Mouse (Mus musculus): ENCODE results near the gene Zbp1. TPM values are rescaled to one million over a fixed set of nuclear protein-coding genes. Genes with fewer than 3 reads are reported as not detected.
A peak's percentile ranks its signal among the peaks of the same experiment; 100 is the strongest.

Zbp1 gene
- polyA plus RNA-seq, 1 experiment from 2014 or later, result 14.0 TPM

GRCm38 (mm10) chr2:173184475-173185080, 34.1 kb downstream of the Zbp1 start:
- Histone ChIP-seq H3K9me3 (ENCODE audit: control insufficient read depth) (no peaks in the 10 kb centered on the region), H3K27me3 (replicated peaks; ENCODE audit: control insufficient read depth, insufficient read depth, low read length) (no peaks in the 10 kb centered on the region; the same call in 1 of the 2 replicates), H3K4me2 (replicated peaks; ENCODE audit: low read depth) (no peak overlapping the region), H3K4me3 (ENCODE audit: low read depth, low read length) (no peak overlapping the region), H3K36me3 (ENCODE audit: control insufficient read depth, insufficient read depth) (no peaks in the 10 kb centered on the region), H3K4me1 (replicated peaks; ENCODE audit: control insufficient read depth, insufficient read depth, low read length) (no peaks in the 10 kb centered on the region), H3K27ac (ENCODE audit: low read depth, low read length) (no peak overlapping the region), H3K9ac (ENCODE audit: low read depth, low read length) (no peak overlapping the region)
- ATAC-seq, result no peak
- no peak for TF ChIP-seq CTCF (IDR thresholded peaks at IDR 0.05; ENCODE audit: low read depth)
- WGBS, result 47% methylated on average over 11 of the region's 11 CpGs

- H3K9ac ChIP-seq (ENCODE audit: low read depth, low read length), result no peak overlapping the region
Observed at GRCm38 (mm10) chr2:173183836-173184460, 34.8 kb downstream of the Zbp1 start.

GRCm38 (mm10) chr2:173183311-173183710, 35.4 kb downstream of the Zbp1 start:
- no peak for ATAC-seq
- no peak for TF ChIP-seq CTCF (IDR thresholded peaks at IDR 0.05; ENCODE audit: low read depth)
- no peak overlapping the region for H3K4me2 ChIP-seq (replicated peaks; ENCODE audit: low read depth)
- no peak overlapping the region for H3K9ac ChIP-seq (ENCODE audit: low read depth, low read length)
- no peaks in the 10 kb centered on the region for H3K4me1 ChIP-seq (replicated peaks; ENCODE audit: control insufficient read depth, insufficient read depth, low read length)
- no peak overlapping the region for H3K27ac ChIP-seq (ENCODE audit: low read depth, low read length)
- WGBS, result 92% methylated on average over 10 of the region's 10 CpGs
- no peak overlapping the region for H3K4me3 ChIP-seq (ENCODE audit: low read depth, low read length)
- no peaks in the 10 kb centered on the region for H3K9me3 ChIP-seq (ENCODE audit: control insufficient read depth)
- no peaks in the 10 kb centered on the region for H3K36me3 ChIP-seq (ENCODE audit: control insufficient read depth, insufficient read depth)
- H3K27me3 ChIP-seq (replicated peaks; ENCODE audit: control insufficient read depth, insufficient read depth, low read length), result no peaks in the 10 kb centered on the region; the same call in 1 of the 2 replicates

More at GRCm38 (mm10) chr2:173183836-173184460, 34.8 kb downstream of the Zbp1 start:
- no peaks in the 10 kb centered on the region; the same call in 1 of the 2 replicates for H3K27me3 ChIP-seq (replicated peaks; ENCODE audit: control insufficient read depth, insufficient read depth, low read length)
- H3K4me2 ChIP-seq (replicated peaks; ENCODE audit: low read depth), result no peak overlapping the region
- H3K4me3 ChIP-seq (ENCODE audit: low read depth, low read length), result no peak overlapping the region
- no peaks in the 10 kb centered on the region for H3K36me3 ChIP-seq (ENCODE audit: control insufficient read depth, insufficient read depth)
- 6% methylated on average over 8 of the region's 8 CpGs for WGBS
- no peaks in the 10 kb centered on the region for H3K4me1 ChIP-seq (replicated peaks; ENCODE audit: control insufficient read depth, insufficient read depth, low read length)
- no peak overlapping the region for H3K27ac ChIP-seq (ENCODE audit: low read depth, low read length)
- H3K9me3 ChIP-seq (ENCODE audit: control insufficient read depth), result no peaks in the 10 kb centered on the region
- peak; percentile 78 for TF ChIP-seq CTCF (IDR thresholded peaks at IDR 0.05; ENCODE audit: low read depth)
- ATAC-seq, result no peak

GRCm38 (mm10) chr2:173182796-173183195, 35.9 kb downstream of the Zbp1 start:
- peak; percentile 39 for TF ChIP-seq CTCF (IDR thresholded peaks at IDR 0.05; ENCODE audit: low read depth)
- H3K9ac ChIP-seq (ENCODE audit: low read depth, low read length), result no peak overlapping the region
- no peaks in the 10 kb centered on the region for H3K4me1 ChIP-seq (replicated peaks; ENCODE audit: control insufficient read depth, insufficient read depth, low read length)
- no peaks in the 10 kb centered on the region for H3K36me3 ChIP-seq (ENCODE audit: control insufficient read depth, insufficient read depth)
- no peak overlapping the region for H3K27ac ChIP-seq (ENCODE audit: low read depth, low read length)
- ATAC-seq, result no peak
- no peaks in the 10 kb centered on the region; the same call in 1 of the 2 replicates for H3K27me3 ChIP-seq (replicated peaks; ENCODE audit: control insufficient read depth, insufficient read depth, low read length)
- no peaks in the 10 kb centered on the region for H3K9me3 ChIP-seq (ENCODE audit: control insufficient read depth)
- no peak overlapping the region for H3K4me3 ChIP-seq (ENCODE audit: low read depth, low read length)
- H3K4me2 ChIP-seq (replicated peaks; ENCODE audit: low read depth), result no peak overlapping the region
- WGBS, result 86% methylated on average over 7 of the region's 7 CpGs

- Histone ChIP-seq H3K27me3 (replicated peaks; ENCODE audit: control insufficient read depth, insufficient read depth, low read length) (no peaks in the 10 kb centered on the region; the same call in 1 of the 2 replicates), H3K4me3 (ENCODE audit: low read depth, low read length) (no peak overlapping the region), H3K9ac (ENCODE audit: low read depth, low read length) (no peak overlapping the region), H3K4me2 (replicated peaks; ENCODE audit: low read depth) (no peak overlapping the region), H3K27ac (ENCODE audit: low read depth, low read length) (no peak overlapping the region), H3K4me1 (replicated peaks; ENCODE audit: control insufficient read depth, insufficient read depth, low read length) (no peaks in the 10 kb centered on the region), H3K36me3 (ENCODE audit: control insufficient read depth, insufficient read depth) (no peaks in the 10 kb centered on the region), H3K9me3 (ENCODE audit: control insufficient read depth) (no peaks in the 10 kb centered on the region)
- no peak for ATAC-seq
- TF ChIP-seq CTCF (IDR thresholded peaks at IDR 0.05; ENCODE audit: low read depth), result no peak
- WGBS, result 91% methylated on average over 7 of the region's 7 CpGs
Observed at GRCm38 (mm10) chr2:173181901-173182300, 36.8 kb downstream of the Zbp1 start.

GRCm38 (mm10) chr2:173181486-173181885, 37.2 kb downstream of the Zbp1 start:
- no peak for ATAC-seq
- TF ChIP-seq CTCF (IDR thresholded peaks at IDR 0.05; ENCODE audit: low read depth), result no peak
- Histone ChIP-seq H3K36me3 (ENCODE audit: control insufficient read depth, insufficient read depth) (no peaks in the 10 kb centered on the region), H3K9ac (ENCODE audit: low read depth, low read length) (no peak overlapping the region), H3K9me3 (ENCODE audit: control insufficient read depth) (no peaks in the 10 kb centered on the region), H3K4me2 (replicated peaks; ENCODE audit: low read depth) (no peak overlapping the region), H3K27me3 (replicated peaks; ENCODE audit: control insufficient read depth, insufficient read depth, low read length) (no peaks in the 10 kb centered on the region; the same call in 1 of the 2 replicates), H3K27ac (ENCODE audit: low read depth, low read length) (no peak overlapping the region), H3K4me3 (ENCODE audit: low read depth, low read length) (no peak overlapping the region), H3K4me1 (replicated peaks; ENCODE audit: control insufficient read depth, insufficient read depth, low read length) (no peaks in the 10 kb centered on the region)
- 75% methylated on average over 4 of the region's 5 CpGs for WGBS

All from intestine, postnatal 0 days (tissue).